15 mouse cellular contexts compared by ENCODE assay signal in the genomic region with DNA sequence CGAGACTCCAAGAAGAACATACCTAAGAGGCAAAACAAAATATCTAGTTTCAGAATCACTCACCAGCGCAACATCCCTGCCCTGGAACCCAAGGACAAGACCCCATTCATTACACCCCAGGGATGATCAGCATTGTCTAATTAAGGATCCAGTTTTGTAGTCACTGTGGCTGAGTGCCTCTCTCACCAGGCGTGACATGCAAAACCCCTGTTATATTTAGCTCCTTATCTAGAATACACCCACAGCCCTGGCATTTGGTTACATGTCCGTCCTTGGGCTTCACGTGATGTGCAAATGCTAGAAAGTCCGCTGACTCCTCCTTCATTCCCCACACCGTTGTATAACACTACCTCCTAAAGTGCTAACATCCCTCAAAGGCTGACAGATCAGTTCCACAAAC. TPM values are rescaled to one million over a fixed set of nuclear protein-coding genes. Genes with fewer than 3 reads are reported as not detected.
A peak's percentile ranks its signal among the peaks of the same experiment; 100 is the strongest.
DNase-seq lines count a peak whose midpoint lies in the region; ATAC-seq lines count a peak whose summit lies in the region.
"Had no signal": no experiment of that assay in that cellular context is flagged by ENCODE, and none has a peak within 500 bp of the region (broad histone marks: within the 10 kb centered on the region; RNA-seq: fewer than 3 reads in every experiment).

No protein-coding gene starts in this region.

- WGBS in heart, embryonic 12.5 days = 34% methylated on average over 7 of the region's 7 CpGs
- WGBS in liver, embryonic 15.5 days (ENCODE audit: insufficient replicate concordance) = 39% methylated on average over 7 of the region's 7 CpGs
- WGBS in forebrain, embryonic 10.5 days = 88% methylated on average over 7 of the region's 7 CpGs

- H3K9ac ChIP-seq in heart, embryonic 12.5 days = 0 out of 2 replicates have a peak overlapping the region, but pooled peaks have one; percentile 25
- H3K9ac ChIP-seq in liver, embryonic 15.5 days = peak overlapping the region; percentile 25; the same call in 1 of the 2 replicates

- no peaks in the 10 kb centered on the region for H3K27me3 ChIP-seq in heart, embryonic 12.5 days (replicated peaks)
- no peaks in the 10 kb centered on the region for H3K27me3 ChIP-seq in liver, embryonic 15.5 days
- H3K27me3 ChIP-seq in forebrain, embryonic 10.5 days (ENCODE audit: poor library complexity, severe bottlenecking) = no peaks in the 10 kb centered on the region

- peaks cover 76% of the 10 kb centered on the region for H3K36me3 ChIP-seq in heart, embryonic 12.5 days
- H3K36me3 ChIP-seq in liver, embryonic 15.5 days (replicated peaks) = peaks cover 91% of the 10 kb centered on the region
- H3K36me3 ChIP-seq in forebrain, embryonic 10.5 days (replicated peaks) = 0 out of 2 replicates have a peak, but pooled peaks cover 6% of the 10 kb centered on the region

- peaks cover 19% of the 10 kb centered on the region for H3K4me1 ChIP-seq in heart, embryonic 12.5 days (replicated peaks)
- peaks cover 42% of the 10 kb centered on the region for H3K4me1 ChIP-seq in liver, embryonic 15.5 days (replicated peaks)
- H3K4me1 ChIP-seq in forebrain, embryonic 10.5 days = no peaks in the 10 kb centered on the region

- peak overlapping the region; percentile 49; the same call in 1 of the 2 replicates for H3K4me2 ChIP-seq in heart, embryonic 12.5 days
- peak overlapping the region; percentile 42 for H3K4me2 ChIP-seq in liver, embryonic 15.5 days

- no peaks in the 10 kb centered on the region for H3K9me3 ChIP-seq in heart, embryonic 12.5 days (replicated peaks)
- H3K9me3 ChIP-seq in liver, embryonic 15.5 days (replicated peaks) = no peaks in the 10 kb centered on the region
- H3K9me3 ChIP-seq in forebrain, embryonic 10.5 days = no peaks in the 10 kb centered on the region
- H3K9me3 ChIP-seq: limb, embryonic 10.5 days had no signal

- no peak overlapping the region for H3K4me3 ChIP-seq in heart, embryonic 12.5 days
- H3K4me3 ChIP-seq in liver, embryonic 15.5 days (replicated peaks) = no peak overlapping the region
- no peak overlapping the region for H3K4me3 ChIP-seq in forebrain, embryonic 10.5 days
- H3K4me3 ChIP-seq: erythroblast, embryonic 14.5 days; layer of hippocampus, adult 2 months; limb, embryonic 10.5 days had no signal

- peak overlapping the region; percentile 89 for H3K27ac ChIP-seq in heart, embryonic 12.5 days (ENCODE audit: poor library complexity, severe bottlenecking)
- H3K27ac ChIP-seq in liver, embryonic 15.5 days (replicated peaks) = peak overlapping the region; percentile 70
- no peak overlapping the region for H3K27ac ChIP-seq in forebrain, embryonic 10.5 days
- H3K27ac ChIP-seq: layer of hippocampus, adult 2 months; limb, embryonic 10.5 days had no signal

- peak; percentile 55 to 79 for DNase-seq in adrenal gland, adult (ENCODE audit: inconsistent age in 2 of 2, low spot score in 1 of 2)
- no peak for DNase-seq in adrenal gland, postnatal 10 days
- DNase-seq in A20 (ENCODE audit: low read depth, low spot score) = peak; percentile 83
- no peak for DNase-seq in forebrain, embryonic 10.5 days (ENCODE audit: extremely low spot score, low spot score)
- no peak for DNase-seq in neural tube, embryonic 10.5 days (ENCODE audit: extremely low spot score, low spot score)
- no peak for DNase-seq in kidney, postnatal 4 days
- DNase-seq: cerebellum, postnatal 25 days; right cerebral cortex, postnatal 14 days; thymus, postnatal 14 days had no signal

- peak; percentile 46; the same call in 1 of the 2 replicates for ATAC-seq in heart, embryonic 12.5 days (ENCODE audit: insufficient number of reproducible peaks, low FRiP score)
- ATAC-seq in liver, embryonic 15.5 days (ENCODE audit: insufficient read depth) = peak; percentile 79

RNA-seq across cellular contexts. Expression of a gene that starts 11.0 kb away (rescaled TPM):
- 10 to 100 TPM; 75.4 to 78.8 TPM for total RNA-seq in adrenal gland, postnatal 10 days (2021)
- 40.1 and 42.6 TPM in 2 replicates for polyA plus RNA-seq in heart, embryonic 12.5 days (2016; fragmentation: Nextera tagmentation; extraction: Ambion mirVana)
- 29.9 and 34.7 TPM in 2 replicates for polyA plus RNA-seq in liver, embryonic 15.5 days (2015; fragmentation: Nextera tagmentation; extraction: Ambion mirVana)
- 4.7 and 5.8 TPM in 2 replicates for polyA plus RNA-seq in forebrain, embryonic 10.5 days (2016; fragmentation: Nextera tagmentation; extraction: Ambion mirVana)

RNA-seq across cellular contexts. Expression of a gene that starts 25.4 kb away (rescaled TPM):
- total RNA-seq in adrenal gland, postnatal 10 days (2021) = not detected
- polyA plus RNA-seq in heart, embryonic 12.5 days (2016; fragmentation: Nextera tagmentation; extraction: Ambion mirVana) = not detected in 2 replicates
- polyA plus RNA-seq in liver, embryonic 15.5 days (2015; fragmentation: Nextera tagmentation; extraction: Ambion mirVana) = 0.31 TPM in 1 of 2 replicates, not detected in the other
- polyA plus RNA-seq in forebrain, embryonic 10.5 days (2016; fragmentation: Nextera tagmentation; extraction: Ambion mirVana) = not detected in 2 replicates
- total RNA-seq: gastrocnemius, adult 18-20 months; layer of hippocampus, adult 2 months had no signal
- polyA plus RNA-seq: erythroblast, embryonic 14.5 days; limb, embryonic 10.5 days had no signal

RNA-seq across cellular contexts. Expression of a gene that starts 44.4 kb away (rescaled TPM):
- 10 to 100 TPM; 78.4 TPM for total RNA-seq in adrenal gland, postnatal 10 days (2021)
- polyA plus RNA-seq in heart, embryonic 12.5 days (2016; fragmentation: Nextera tagmentation; extraction: Ambion mirVana) = 51.3 and 52.2 TPM in 2 replicates
- 86.9 and 90.8 TPM in 2 replicates for polyA plus RNA-seq in liver, embryonic 15.5 days (2015; fragmentation: Nextera tagmentation; extraction: Ambion mirVana)
- polyA plus RNA-seq in forebrain, embryonic 10.5 days (2016; fragmentation: Nextera tagmentation; extraction: Ambion mirVana) = 28.6 and 29.0 TPM in 2 replicates

Comparison
In these comparisons a context has a peak if more than half of its experiments do, and no peak if none do; other contexts are left out.
1. DNase-seq: peak in adrenal gland, adult (2 of 2) and A20 (single experiment); none in adrenal gland, postnatal 10 days (single experiment), forebrain, embryonic 10.5 days (single experiment), neural tube, embryonic 10.5 days (single experiment) and kidney, postnatal 4 days (0 of 2).